Mouse (Mus musculus): ENCODE results near the gene Snd1. TPM values are rescaled to one million over a fixed set of nuclear protein-coding genes. Genes with fewer than 3 reads are reported as not detected.

Gene Snd1
- total RNA-seq, 4 experiments from 2014 or later: 152 to 181 (median 176) TPM

DNA sequence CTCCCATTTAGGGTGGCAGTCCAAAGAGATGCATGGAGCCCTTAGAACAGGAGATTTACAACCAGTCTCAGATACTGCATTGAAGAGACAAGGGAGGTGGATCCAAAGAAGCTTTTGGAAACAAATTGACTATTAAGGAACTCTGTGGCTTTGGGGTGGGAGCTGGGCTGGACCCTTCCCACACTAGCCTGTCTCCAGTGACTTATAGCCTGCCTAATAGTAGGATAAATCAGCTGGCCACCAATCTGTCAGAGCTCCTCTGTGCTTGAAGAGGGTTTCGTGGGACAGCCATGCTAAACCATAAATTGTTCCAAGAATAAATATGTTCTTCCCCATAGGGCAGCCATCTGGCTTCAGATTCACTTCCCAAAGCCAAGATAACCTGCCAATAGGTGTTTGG lies 400.4 kb downstream of the Snd1 start:
- no peak for DNase-seq

DNA sequence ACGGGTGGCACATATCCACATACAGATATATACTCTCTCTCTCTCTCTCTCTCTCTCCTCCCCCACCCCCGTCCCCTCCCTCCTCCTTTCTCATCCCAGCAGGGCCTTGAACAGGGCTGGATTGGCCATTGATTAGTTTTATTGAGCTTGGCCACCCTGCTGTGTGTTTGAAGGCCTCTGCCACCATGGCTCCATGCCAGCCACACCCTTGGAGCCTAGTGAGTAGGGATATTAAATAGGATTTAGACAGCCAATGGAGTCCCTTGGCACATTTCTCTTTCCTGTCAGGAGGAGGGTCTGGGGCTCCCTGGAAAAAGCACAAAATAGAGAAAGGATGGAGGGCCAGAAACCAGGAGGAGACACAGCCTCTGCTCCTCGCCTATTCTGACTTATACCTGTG lies 401.6 kb downstream of the Snd1 start:
- no peak for DNase-seq

DNA sequence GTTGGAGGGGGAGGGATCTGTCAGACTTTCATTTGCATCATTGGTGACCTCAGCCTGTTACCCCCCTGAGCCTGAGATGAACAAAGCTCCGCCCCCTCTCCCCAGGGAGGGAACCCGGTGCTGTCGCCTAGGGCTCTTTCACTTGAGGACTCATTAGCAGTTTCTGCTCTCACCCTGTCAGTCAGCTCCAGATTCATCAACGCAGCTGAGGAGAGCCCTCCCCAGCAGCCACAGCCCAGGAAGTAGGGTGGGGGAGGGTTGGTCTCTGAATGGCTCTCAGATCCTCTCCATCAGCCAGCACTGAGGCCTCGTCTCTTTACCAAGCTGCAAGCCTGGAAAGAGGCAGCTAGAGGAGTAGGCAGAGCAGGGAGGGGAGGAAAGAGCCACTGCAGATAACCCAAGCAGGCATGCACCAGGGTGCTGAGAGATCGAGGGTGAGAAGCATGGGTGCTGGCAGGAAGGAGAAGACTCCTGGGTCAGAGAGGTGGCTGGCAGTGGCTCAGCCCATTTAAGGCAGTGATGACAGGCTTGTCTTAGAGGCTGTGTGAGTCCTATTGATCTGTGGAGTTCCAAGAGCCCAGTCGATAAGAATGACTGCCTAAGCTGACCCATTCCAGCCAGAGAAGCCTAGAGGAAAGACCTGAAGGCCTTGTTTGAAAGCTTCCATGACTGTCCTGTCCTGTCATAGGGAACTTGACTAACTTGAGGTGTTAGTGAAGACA lies 403.2 kb downstream of the Snd1 start:
- DNase-seq: no peak

DNA sequence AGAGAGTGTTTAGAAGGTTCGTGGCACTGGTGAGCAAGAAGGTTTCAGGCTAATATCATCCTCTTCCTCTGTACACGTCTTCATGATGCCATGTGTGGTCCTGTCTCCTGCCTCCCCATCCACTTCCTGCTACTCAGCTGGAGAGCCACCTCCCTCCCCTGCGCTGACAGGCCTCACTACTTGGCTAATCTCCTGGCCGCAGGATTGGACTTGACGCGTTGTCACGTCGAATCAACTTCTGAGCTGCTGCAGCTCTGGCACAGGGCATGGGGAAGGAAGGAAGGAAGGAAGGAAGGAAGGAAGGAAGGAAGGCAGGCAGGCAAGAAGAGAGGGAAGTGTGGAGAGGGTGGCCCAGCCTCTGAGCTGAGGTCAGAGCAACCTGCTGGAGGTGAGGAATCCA lies 404.4 kb downstream of the Snd1 start:
- DNase-seq: no peak

DNA sequence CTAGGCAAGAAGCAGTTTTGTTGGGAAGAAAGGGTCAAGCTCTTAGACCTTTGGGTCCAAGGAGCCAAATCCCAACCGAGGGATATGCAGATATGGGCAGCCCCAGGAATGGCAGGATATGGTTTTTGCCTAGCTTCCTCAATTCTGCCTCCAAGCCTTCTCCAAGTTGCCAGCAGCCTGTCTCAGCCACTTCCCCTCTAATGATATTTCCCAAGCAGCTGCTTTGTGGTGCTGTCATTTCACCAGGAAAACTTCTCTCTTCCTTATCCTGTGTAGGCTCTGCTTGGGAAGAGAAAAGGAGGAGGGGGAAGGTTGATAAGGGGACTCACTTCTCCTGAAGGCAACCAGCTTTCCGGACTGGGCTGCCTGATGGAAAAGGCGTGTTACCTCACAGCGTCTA lies 406.0 kb downstream of the Snd1 start:
- no peak for DNase-seq

DNA sequence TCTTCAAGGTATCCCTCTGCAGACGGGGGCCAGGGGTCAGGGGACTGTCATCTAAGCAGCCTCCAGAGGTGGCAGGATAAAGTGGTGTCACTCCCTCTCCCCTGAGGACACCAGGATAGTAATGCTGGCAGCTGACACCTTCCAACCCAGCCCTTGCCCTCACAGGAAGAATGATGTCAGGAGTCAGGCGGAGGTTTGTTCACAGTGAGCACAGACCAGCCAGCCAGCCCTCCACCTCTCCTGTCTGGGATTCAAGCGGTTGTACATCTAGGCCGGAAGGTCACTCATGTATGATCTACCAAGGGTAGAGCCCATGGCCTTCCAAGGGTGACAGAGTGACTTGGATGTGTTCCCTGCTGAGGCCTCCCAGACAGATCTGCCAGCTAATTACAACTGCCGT lies 408.6 kb downstream of the Snd1 start:
- DNase-seq: peak; percentile 21

DNA sequence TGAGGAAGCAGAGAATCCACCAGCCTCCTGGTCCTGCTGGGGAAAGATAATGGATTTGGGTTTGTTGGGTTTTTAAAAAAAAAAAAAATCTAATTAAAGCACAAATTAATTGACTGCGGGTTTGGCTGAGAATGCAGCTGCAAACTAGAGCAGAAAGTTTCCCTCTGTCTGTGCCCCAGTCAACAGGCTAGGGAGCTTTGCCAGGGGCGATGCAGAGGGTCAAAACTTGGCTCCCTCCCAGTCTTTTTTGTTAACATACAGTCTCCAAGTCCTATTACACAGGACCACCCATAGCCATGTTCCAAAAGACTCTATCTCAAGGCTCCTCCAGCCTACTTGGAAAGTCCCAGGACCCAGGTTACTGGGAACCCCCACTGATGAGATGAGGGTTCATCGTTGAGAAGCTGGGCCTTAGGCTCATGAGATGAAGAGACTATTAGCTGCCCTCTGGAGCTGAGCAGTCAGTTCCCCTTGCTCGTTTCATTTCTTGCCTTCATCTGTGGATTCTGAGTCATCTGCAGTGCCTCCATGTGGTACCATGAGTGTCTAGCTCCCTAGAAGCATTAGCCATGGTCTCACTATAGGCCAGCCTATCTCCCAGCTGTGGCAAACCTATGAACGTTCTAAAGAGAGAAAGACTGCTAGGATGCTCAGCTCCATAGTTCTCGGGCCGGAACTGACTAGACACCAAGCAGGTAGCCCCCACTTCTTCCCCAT lies 411.9 kb downstream of the Snd1 start:
- no peak for DNase-seq

DNA sequence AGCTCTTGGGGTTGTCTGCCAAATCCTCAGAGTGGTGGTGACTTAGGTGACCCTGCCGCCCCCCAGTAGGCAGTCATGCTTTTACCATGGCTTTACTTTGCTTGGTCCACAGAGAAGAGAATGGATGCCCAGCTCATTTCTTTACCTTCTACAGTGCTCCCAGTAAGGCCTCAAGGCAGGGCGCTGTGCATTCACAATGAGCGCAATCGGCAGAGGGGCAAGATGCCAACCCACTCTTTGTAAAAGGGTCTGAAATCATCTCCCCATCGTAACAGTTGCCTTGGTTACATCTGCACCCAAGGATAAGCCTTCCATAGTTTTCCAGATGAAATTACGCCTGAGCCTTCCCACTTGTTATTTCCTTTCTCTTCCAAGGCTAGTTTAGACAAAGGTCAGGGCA lies 415.5 kb downstream of the Snd1 start:
- DNase-seq: no peak

DNA sequence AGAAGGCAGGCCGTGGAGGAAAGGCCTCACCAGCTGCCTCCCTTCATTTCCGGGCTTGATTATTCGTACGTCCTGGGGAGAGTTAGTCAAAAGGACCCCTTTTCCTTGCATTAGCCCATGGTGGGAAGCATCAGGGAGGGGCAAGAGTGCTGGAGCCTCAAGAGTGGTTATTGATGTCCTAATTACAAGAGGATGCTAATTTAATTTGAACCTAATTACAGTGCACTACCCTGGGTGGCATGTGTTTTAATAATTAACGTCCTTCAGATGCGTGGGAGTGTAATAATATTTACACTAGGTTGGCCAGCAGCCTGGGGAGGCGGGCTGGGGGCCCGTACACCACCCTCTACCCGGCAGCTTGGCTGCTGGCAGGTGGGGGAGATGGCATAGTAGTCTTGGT lies 416.5 kb downstream of the Snd1 start:
- no peak for DNase-seq

DNA sequence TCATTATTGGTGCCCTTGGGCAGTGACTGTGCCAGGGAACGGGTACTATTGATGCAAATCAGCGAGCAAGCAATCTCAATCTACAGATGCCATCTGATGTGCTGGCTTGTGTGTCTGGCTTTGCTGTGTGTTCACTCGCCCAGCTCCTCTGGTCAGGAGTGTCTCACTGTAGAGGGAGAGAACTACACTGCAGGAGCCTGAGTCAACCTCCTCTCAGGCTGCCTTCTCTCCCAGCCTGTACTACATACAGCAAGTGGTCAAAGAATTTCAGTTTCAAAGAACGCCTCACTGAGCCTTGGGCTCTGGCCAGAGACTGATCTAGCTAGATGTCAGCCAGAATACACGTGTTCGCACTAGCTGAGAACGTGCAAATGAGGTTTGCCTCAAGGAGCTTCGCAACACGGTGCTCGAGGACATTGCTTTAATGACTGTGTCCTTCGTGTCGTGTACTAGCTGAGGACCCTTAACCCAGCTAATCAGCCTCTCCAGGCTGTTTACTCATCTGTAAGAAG lies 420.1 kb downstream of the Snd1 start:
- DNase-seq: no peak

DNA sequence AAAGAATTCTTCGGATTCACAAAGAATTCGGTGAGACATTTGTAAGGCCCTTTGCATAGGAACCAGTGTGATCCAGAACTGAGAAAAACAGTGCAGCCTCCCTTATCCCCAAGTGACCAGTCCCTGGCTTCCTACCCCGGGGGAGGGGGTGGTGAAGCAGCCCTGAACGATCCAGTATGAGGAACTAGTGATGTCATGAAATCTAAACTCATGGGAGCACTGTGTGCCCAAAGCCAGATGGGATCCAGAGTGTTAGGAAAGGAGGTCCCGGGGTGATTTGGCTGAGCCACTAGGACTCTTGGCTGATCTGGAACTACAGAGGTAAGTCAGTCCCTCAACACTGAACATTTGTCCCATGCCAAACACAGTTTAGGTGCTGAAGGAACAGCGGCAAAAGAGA lies 420.8 kb downstream of the Snd1 start:
- DNase-seq: no peak

DNA sequence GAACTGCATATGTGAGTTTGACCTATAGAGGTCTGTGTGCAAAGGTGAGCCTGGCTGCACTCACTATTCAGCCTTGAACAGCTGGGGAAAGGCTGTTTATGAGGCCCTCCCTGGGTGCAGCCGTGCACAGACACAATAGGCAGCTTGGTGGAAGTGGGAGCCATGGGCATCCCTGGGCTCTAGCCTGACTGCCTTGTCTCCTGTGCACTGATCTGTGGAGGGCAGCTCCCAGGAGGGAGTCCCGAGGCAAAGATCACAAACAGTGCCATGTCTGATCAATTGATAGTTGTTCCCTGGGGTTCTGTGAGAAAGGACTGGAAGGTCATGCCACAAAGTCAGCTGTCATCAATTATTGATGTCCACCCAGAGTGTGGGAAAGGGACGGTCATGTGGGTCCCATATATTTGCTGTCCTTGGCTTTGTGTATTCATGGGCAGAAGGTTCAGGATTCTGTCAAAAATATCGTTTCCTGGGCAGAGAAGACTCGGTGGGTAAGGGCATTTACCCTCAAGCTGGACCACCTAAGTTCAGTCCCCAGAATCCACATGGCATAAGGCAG lies 421.9 kb downstream of the Snd1 start:
- DNase-seq: no peak

DNA sequence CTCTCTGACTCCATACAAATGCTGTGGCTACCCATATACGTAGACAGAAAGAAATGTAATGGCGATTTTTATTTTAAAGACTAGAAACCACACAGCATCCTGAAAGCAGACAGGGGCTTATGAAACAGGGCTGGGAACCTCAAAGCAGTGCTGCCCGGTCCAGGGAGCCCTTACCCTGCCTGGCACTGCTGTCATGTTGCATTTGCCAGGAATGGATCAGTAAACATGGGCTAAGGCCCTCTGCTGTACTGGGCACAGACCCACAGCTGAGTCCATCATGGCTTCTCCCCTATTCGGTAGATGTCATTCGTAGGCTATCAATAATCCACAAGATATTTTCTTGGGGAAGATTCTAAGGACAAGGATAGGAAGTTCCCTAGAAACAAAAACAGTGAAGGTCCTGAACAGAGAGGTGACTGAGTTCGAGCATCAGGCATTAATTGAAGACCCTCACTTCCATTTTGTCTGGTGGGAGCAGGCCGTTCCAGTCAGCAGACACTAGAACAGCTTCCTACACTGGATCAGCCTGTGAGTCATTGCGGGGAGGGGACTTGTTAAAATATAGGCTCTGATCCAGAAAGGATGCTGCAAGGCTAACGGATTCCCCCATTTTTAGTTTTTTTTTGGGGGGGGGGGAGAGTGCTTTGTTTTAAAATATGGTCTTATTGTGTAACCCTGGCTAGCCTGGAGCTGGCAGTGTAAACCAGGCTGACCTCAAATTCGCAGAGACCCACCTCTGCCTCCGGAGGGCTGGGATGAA lies 422.6 kb downstream of the Snd1 start:
- DNase-seq: no peak

DNA sequence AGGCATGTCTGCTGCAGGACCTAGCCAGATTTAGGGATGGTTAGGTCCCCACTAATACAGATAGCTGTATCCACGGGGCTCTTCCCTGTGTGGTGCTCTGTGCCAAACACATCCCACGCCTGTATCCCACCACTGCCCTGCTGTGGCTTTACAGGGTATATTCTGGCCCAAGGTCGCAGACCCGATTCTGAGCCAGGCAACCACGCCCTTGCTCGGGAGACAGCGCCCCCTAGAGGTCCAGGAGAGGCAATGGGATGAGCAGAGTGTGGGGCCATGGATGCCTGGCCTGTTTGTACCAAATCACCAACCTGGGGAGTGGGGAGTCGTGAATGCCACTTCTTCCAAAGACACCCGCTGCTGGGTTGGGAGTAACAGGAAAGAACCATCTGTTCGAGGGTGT lies 423.9 kb downstream of the Snd1 start:
- no peak for DNase-seq

DNA sequence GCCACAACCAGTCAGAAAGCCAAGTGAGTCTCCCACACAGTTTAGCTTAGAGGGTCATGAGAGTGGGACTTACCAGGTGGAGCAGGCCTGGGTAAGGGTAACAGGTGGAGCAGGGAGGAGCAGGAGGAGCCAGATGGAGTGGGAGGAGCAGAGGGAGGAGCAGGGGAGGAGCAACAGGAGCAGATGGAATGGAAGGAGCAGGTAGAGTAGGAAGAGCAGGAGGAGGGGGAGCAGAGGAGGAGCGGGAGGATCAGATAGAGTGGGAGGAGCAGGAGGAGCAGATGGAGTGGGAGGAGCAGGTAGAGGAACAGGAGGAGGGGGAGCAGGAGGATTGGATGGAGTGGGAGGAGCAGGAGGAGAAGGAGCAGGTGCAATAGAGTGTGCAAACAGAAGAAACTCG lies 427.6 kb downstream of the Snd1 start:
- DNase-seq: no peak

DNA sequence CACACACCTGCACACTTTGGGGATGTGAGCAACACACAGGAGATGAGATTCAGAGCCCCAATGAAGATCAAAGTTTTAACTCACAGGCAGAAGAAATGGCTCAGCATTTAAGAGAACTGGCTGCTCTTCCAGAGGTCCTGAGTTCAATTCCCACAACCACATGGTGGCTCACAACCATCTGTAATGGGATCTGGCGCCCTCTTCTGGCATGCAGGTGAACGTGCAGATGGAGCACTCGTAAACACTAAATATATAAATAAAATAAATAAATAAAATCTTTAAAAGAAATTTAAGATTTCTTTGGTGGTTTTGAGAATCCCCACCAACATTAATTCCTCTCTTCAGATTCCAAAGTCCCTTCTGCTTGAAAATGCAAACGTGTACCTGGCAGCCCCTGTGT lies 429.5 kb downstream of the Snd1 start:
- no peak for DNase-seq

DNA sequence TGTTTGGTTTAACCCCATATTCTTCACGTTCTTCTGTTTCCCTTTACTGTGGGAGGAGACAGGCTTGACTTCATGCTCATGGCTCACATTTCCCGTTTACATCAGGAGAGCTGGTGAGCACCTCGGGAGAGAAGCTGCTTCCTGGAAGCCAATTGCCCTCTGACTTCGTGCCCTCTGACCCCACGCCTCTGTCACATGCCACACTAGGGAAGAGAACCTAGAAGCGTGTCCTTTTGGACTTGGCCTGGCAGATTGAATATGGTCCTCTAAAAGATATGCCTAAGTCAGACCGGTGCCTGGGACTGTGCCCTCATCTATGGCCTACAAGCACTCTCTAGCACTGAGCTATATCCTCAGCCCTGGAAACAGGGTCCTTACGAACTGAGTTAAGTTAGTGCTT lies 430.4 kb downstream of the Snd1 start:
- DNase-seq: no peak

DNA sequence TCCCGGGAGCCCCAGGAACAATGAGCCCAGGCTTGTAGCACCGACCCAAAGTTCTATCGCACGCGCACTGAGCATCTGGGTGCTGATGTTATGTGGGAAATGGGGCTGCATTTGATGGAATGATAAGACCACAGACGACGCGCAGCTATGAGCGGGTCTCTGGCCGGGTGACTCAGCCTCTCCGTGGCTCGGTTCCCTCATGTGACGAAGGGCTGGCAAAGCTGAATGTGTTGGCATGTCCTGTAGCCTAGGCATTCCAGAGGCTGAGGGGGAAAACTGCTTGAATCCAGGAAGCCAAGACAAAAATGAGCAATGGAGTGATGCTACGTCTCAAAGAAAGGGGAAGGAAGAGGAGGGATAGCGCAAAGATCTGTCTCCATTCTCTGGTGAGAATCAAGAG lies 434.9 kb downstream of the Snd1 start:
- DNase-seq: no peak

DNA sequence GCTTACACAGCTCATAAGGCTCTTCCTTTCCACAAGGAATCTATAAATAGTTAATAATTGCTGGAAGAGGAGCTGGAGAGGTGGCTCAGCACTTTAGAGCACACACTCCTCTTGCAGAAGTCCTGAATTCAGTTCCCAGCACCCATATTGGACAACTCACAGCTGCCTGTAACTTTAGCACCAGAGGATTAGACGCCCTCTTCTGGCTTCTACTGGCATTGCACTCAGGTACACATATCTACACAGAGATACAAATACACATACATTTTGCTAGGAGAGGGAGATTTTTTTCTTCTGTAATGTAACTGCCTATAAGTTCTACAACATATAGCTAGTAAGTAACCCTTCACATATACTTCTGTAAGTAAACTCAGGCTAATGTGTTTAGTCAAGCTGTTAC lies 440.0 kb downstream of the Snd1 start:
- no peak for DNase-seq

DNA sequence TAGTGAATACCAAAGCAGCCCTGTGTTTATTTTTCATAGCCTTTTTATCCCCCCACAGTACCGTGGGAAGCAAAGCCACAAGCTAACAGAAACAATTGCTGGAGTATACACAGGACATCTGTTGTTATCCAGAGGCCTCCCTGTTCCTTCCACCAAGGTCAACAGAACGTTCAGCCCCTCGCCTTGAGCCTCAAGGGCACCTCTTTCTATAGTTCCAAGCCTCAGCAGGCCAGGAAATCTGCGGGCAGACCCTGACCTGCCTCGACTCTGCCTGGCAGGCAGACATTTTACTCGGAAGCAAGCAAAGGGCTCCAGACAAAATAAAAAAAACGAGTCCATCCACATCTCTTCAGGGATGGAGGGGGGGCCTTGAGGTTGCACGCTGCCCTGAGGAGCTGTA lies 441.7 kb downstream of the Snd1 start:
- DNase-seq: peak; percentile 32

DNA sequence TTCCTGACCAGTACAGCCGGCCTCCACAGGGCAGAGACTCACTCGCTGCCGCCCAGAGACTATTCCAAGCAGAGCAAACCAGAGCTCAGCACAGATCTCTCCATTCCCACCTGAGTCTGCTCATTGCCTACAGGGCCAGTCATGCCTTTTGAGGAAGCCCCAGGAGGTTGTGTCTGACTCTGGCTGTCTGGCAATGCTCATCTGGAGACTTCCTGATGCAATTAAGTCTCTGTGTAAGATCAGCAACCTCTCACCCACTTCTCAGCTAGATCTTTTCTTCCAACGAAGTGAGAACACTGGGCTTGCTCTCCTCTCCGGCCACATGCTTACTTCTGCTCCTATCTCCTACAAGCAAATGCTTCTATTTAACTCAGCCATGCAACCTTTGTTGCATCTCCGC lies 444.4 kb downstream of the Snd1 start:
- no peak for DNase-seq

DNA sequence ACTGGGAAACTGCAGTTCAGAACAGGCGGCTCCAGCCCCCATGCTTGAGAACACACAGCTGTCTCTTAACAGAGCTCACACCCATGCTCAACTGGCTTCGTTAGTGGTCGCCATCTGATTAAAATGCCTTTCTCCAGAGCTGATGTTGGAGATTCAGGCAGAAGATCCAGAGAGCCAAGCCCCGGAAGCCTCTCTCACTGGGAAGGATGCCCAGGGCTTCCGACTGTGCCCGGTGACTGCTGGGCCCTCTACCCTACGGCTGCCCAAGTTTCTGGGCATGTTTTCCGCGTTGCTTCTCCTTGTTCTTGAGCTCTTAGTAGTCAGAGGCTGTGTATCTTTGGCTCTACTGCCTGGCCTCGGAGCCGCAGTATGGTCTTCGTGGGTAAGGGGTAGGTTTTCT lies 447.4 kb downstream of the Snd1 start:
- no peak for DNase-seq

Measured in adrenal gland, adult 8-10 months (tissue).